Mouse (Mus musculus) lung, adult 2 months (tissue): ENCODE measurements around the gene Vwa8.

ENCODE experiments used
- CTCF ChIP-seq: fragments of 200-500 bp; IDR thresholded peaks from 2 replicates; pipeline ENCODE4 v1.5.1; 2011; ENCODE audit warnings: mild to moderate bottlenecking, low read length, control low read depth; ENCODE audit not compliant: insufficient read depth
- POLR2A ChIP-seq: fragments of 200-500 bp; IDR thresholded peaks from 2 replicates; pipeline ENCODE4 v1.6.1; 2011; ENCODE audit warnings: low read depth, mild to moderate bottlenecking, control low read depth, low read length, borderline replicate concordance; ENCODE audit errors: extremely low read depth

GRCm38 (mm10) chr14:78923631-78924030 lies 74.8 kb downstream of the Vwa8 start:
- TF ChIP-seq POLR2A (no peak), CTCF (no peak)
